Mouse (Mus musculus): Measurements from ENCODE around the gene 1700029H14Rik.

GRCm38 (mm10) chr8:13530401-13530800, 31.9 kb downstream of the 1700029H14Rik start:
- TF ChIP-seq CTCF (conservative IDR thresholded peaks at IDR 0.05; ENCODE audit: low read length) (no peak), NANOG (IDR thresholded peaks at IDR 0.05; ENCODE audit: borderline replicate concordance, low read length) (no peak)

All from E14TG2a.4 (cell line).